Comparison of ENCODE assay signal across 8 mouse cellular contexts in genomic region chr3:106547171-106547923, GRCm38 (mm10). TPM values are rescaled to one million over a fixed set of nuclear protein-coding genes. Genes with fewer than 3 reads are reported as not detected.
DNase-seq lines count a peak whose midpoint lies in the region; ATAC-seq and TF ChIP-seq lines count a peak whose summit lies in the region.

TSS of gene Dram2 (plus strand) at chr3:106547798.
TSS of gene Cept1 (minus strand) at chr3:106547802.

- peak within 1 kb of the TSS; percentile 93 for H3K4me3 ChIP-seq in heart, embryonic 12.5 days
- H3K4me3 ChIP-seq in kidney, postnatal 0 days (replicated peaks; ENCODE audit: low read depth, low read length), result peak within 1 kb of the TSS; percentile 88
- H3K4me3 ChIP-seq in liver, embryonic 11.5 days (ENCODE audit: low read depth, low read length), result peak within 1 kb of the TSS; percentile 80
- peak within 1 kb of the TSS; percentile 91 for H3K4me3 ChIP-seq in stomach, embryonic 14.5 days (ENCODE audit: low read depth, low read length)

- peaks cover 6% of the 10 kb centered on the region for H3K4me1 ChIP-seq in heart, embryonic 12.5 days (replicated peaks)
- peaks cover 10% of the 10 kb centered on the region for H3K4me1 ChIP-seq in kidney, postnatal 0 days (replicated peaks; ENCODE audit: insufficient read depth, low read length)
- H3K4me1 ChIP-seq in liver, embryonic 11.5 days (replicated peaks; ENCODE audit: control insufficient read depth, insufficient read depth, low read length), result peaks cover 14% of the 10 kb centered on the region
- H3K4me1 ChIP-seq in stomach, embryonic 14.5 days (ENCODE audit: control insufficient read depth, insufficient read depth, low read length), result 0 out of 2 replicates have a peak, but pooled peaks cover 7% of the 10 kb centered on the region

- H3K36me3 ChIP-seq in heart, embryonic 12.5 days, result peaks cover 8% of the 10 kb centered on the region; the same call in 1 of the 2 replicates
- H3K36me3 ChIP-seq in kidney, postnatal 0 days (ENCODE audit: insufficient read depth, low read length), result peaks cover 4% of the 10 kb centered on the region; the same call in 1 of the 2 replicates
- no peaks in the 10 kb centered on the region for H3K36me3 ChIP-seq in liver, embryonic 11.5 days (ENCODE audit: control insufficient read depth, insufficient read depth, low read length)
- peaks cover 3% of the 10 kb centered on the region; the same call in 1 of the 2 replicates for H3K36me3 ChIP-seq in stomach, embryonic 14.5 days (ENCODE audit: control insufficient read depth, insufficient read depth, low read length)

- DNase-seq in CD4-positive helper T cell, adult 2 months (ENCODE audit: low read depth, low spot score), result peak; percentile 98
- DNase-seq in brain, embryonic 18.5 days (ENCODE audit: low read depth, low spot score), result peak; percentile 91
- DNase-seq in kidney, postnatal 0 days (ENCODE audit: low spot score), result peak; percentile 97
- peak; percentile 89 for DNase-seq in liver, embryonic 11.5 days (ENCODE audit: low spot score)
- DNase-seq in naive thymus-derived CD4-positive, alpha-beta T cell, adult 2 months (ENCODE audit: low read depth), result peak; percentile 95

- peak; percentile 26; the same call in 1 of the 2 replicates for TF ChIP-seq CTCF in kidney, postnatal 0 days (IDR thresholded peaks at IDR 0.05; ENCODE audit: low read depth)

- no peaks in the 10 kb centered on the region for H3K9me3 ChIP-seq in heart, embryonic 12.5 days (replicated peaks)
- H3K9me3 ChIP-seq in kidney, postnatal 0 days (replicated peaks; ENCODE audit: low read length), result no peaks in the 10 kb centered on the region
- H3K9me3 ChIP-seq in liver, embryonic 11.5 days (ENCODE audit: control insufficient read depth, low read length), result no peaks in the 10 kb centered on the region
- H3K9me3 ChIP-seq in stomach, embryonic 14.5 days (ENCODE audit: control insufficient read depth, low read depth, low read length), result no peaks in the 10 kb centered on the region

- H3K27me3 ChIP-seq in heart, embryonic 12.5 days (replicated peaks), result no peaks in the 10 kb centered on the region
- H3K27me3 ChIP-seq in kidney, postnatal 0 days (ENCODE audit: insufficient read depth, low read length), result no peaks in the 10 kb centered on the region
- H3K27me3 ChIP-seq in liver, embryonic 11.5 days (replicated peaks; ENCODE audit: control insufficient read depth, insufficient read depth, low read length), result no peaks in the 10 kb centered on the region
- H3K27me3 ChIP-seq in stomach, embryonic 14.5 days (ENCODE audit: control insufficient read depth, insufficient read depth, low read length), result no peaks in the 10 kb centered on the region

- peak within 1 kb of the TSS; percentile 94 for H3K9ac ChIP-seq in heart, embryonic 12.5 days
- H3K9ac ChIP-seq in kidney, postnatal 0 days (ENCODE audit: low read depth, low read length), result peak within 1 kb of the TSS; percentile 85
- peak within 1 kb of the TSS; percentile 91 for H3K9ac ChIP-seq in liver, embryonic 11.5 days (ENCODE audit: low read depth, low read length)
- H3K9ac ChIP-seq in stomach, embryonic 14.5 days (replicated peaks; ENCODE audit: low read depth, low read length), result peak within 1 kb of the TSS; percentile 90

- peak; percentile 88 for ATAC-seq in erythroid progenitor cell, adult 5-6 weeks (replicated peaks; ENCODE audit: low FRiP score, poor library complexity, severe bottlenecking)
- ATAC-seq in heart, embryonic 12.5 days (ENCODE audit: insufficient number of reproducible peaks, low FRiP score), result peak; percentile 96
- peak; percentile 97 for ATAC-seq in kidney, postnatal 0 days (replicated peaks; ENCODE audit: low FRiP score, low read depth)
- ATAC-seq in liver, embryonic 11.5 days (replicated peaks; ENCODE audit: low FRiP score), result peak; percentile 93
- ATAC-seq in stomach, embryonic 14.5 days (ENCODE audit: insufficient number of reproducible peaks, insufficient read depth, low FRiP score, low read depth), result peak; percentile 95

- H3K27ac ChIP-seq in heart, embryonic 12.5 days (ENCODE audit: poor library complexity, severe bottlenecking), result peak within 1 kb of the TSS; percentile 95
- H3K27ac ChIP-seq in kidney, postnatal 0 days, result peak within 1 kb of the TSS; percentile 98
- peak within 1 kb of the TSS; percentile 94 for H3K27ac ChIP-seq in liver, embryonic 11.5 days (ENCODE audit: low read depth, low read length)
- H3K27ac ChIP-seq in stomach, embryonic 14.5 days (ENCODE audit: low read length), result peak within 1 kb of the TSS; percentile 97

- WGBS in heart, embryonic 12.5 days, result under 1% methylated on average over 63 of the region's 63 CpGs
- WGBS in kidney, postnatal 0 days, result under 1% methylated on average over 63 of the region's 63 CpGs
- WGBS in liver, embryonic 11.5 days, result under 1% methylated on average over 63 of the region's 63 CpGs
- WGBS in stomach, embryonic 14.5 days, result under 1% methylated on average over 63 of the region's 63 CpGs

- peak within 1 kb of the TSS; percentile 74 for H3K4me2 ChIP-seq in heart, embryonic 12.5 days
- H3K4me2 ChIP-seq in kidney, postnatal 0 days (ENCODE audit: low read length), result peak within 1 kb of the TSS; percentile 65
- peak within 1 kb of the TSS; percentile 81 for H3K4me2 ChIP-seq in liver, embryonic 11.5 days
- peak within 1 kb of the TSS; percentile 61 for H3K4me2 ChIP-seq in stomach, embryonic 14.5 days (replicated peaks; ENCODE audit: low read depth, low read length)

RNA-seq across cellular contexts. Expression of gene Dram2, which starts in this region (rescaled TPM):
- total RNA-seq in erythroid progenitor cell, adult 5-6 weeks (2015; ENCODE audit: low replicate concordance), result 26.7 and 26.8 TPM in 2 replicates
- total RNA-seq in erythroid progenitor cell, adult 5-6 weeks (2017; ENCODE audit: low replicate concordance), result 9.4 and 24.5 TPM in 2 replicates
- polyA plus RNA-seq in heart, embryonic 12.5 days (2016; fragmentation: Nextera tagmentation; extraction: Ambion mirVana), result 57.6 and 59.4 TPM in 2 replicates
- 111 and 118 TPM in 2 replicates for polyA plus RNA-seq in kidney, postnatal 0 days (2015; fragmentation: Nextera tagmentation; extraction: Ambion mirVana)
- 34.7 and 40.5 TPM in 2 replicates for polyA plus RNA-seq in liver, embryonic 11.5 days (2014; fragmentation: Nextera tagmentation; extraction: Ambion mirVana)
- polyA plus RNA-seq in stomach, embryonic 14.5 days (2014; fragmentation: Nextera tagmentation; extraction: Ambion mirVana), result 74.1 and 75.1 TPM in 2 replicates

RNA-seq across cellular contexts. Expression of gene Cept1, which starts in this region (rescaled TPM):
- 17.7 and 18.0 TPM in 2 replicates for total RNA-seq in erythroid progenitor cell, adult 5-6 weeks (2015; ENCODE audit: low replicate concordance)
- 12.5 and 19.4 TPM in 2 replicates for total RNA-seq in erythroid progenitor cell, adult 5-6 weeks (2017; ENCODE audit: low replicate concordance)
- 32.4 and 32.9 TPM in 2 replicates for polyA plus RNA-seq in heart, embryonic 12.5 days (2016; fragmentation: Nextera tagmentation; extraction: Ambion mirVana)
- 57.0 and 60.9 TPM in 2 replicates for polyA plus RNA-seq in kidney, postnatal 0 days (2015; fragmentation: Nextera tagmentation; extraction: Ambion mirVana)
- 40.7 and 43.0 TPM in 2 replicates for polyA plus RNA-seq in liver, embryonic 11.5 days (2014; fragmentation: Nextera tagmentation; extraction: Ambion mirVana)
- 65.1 and 69.5 TPM in 2 replicates for polyA plus RNA-seq in stomach, embryonic 14.5 days (2014; fragmentation: Nextera tagmentation; extraction: Ambion mirVana)

Comparison
In these comparisons a context has a peak if more than half of its experiments do, and no peak if none do; other contexts are left out.
1. Peak in every context shown above with its lines: DNase-seq, ATAC-seq, H3K4me3 ChIP-seq and H3K27ac ChIP-seq.